Mouse (Mus musculus) adrenal gland, adult 8-10 months (tissue): ENCODE results near the gene Gpr34. TPM values are rescaled to one million over a fixed set of nuclear protein-coding genes. Genes with fewer than 3 reads are reported as not detected.

Source experiments
- DNase-seq: peaks from one replicate; pipeline ENCODE4 v3.0.0; 2022
- microRNA-seq, 2 experiments: library from miRNA; unstranded; fragments of <30 nt; microRNA quantifications; one replicate each; pipeline ENCODE4 v1.2.0; 2022
- total RNA-seq, 4 experiments: library from RNA; stranded (reverse); gene quantifications; 2 replicates each; pipeline ENCODE4 v1.2.4; 2022

The Gpr34 gene
- total RNA-seq, 4 experiments from 2014 or later = 1.0 to 4.6 (median 2.2) TPM

GRCm38 (mm10) chrX:13673001-13673400, 41.1 kb downstream of the Gpr34 start:
- DNase-seq = no peak

- no peak for DNase-seq
Measured at GRCm38 (mm10) chrX:13681748-13682147, 49.9 kb downstream of the Gpr34 start.

GRCm38 (mm10) chrX:13686589-13686988, 54.7 kb downstream of the Gpr34 start:
- DNase-seq = no peak

GRCm38 (mm10) chrX:13688356-13688755, 56.5 kb downstream of the Gpr34 start:
- no peak for DNase-seq

Small RNA genes lying within 50 kb of the gene (microRNA-seq; reads per million reads assigned to microRNA genes)
- 0 reads per million in 2 experiments for gene Gm25246

Other genes with a start within 250 kb of the Gpr34 start
- gene Nyx, start 166.0 kb upstream of the Gpr34 start, total RNA-seq = under 1 TPM; 0.26 to 0.40 (median 0.33) TPM
- gene Gpr82, start 29.3 kb downstream of the Gpr34 start, total RNA-seq = not detected
- gene Cask, start 219.3 kb downstream of the Gpr34 start, total RNA-seq = 10 to 100 TPM; 28.9 to 38.3 (median 33.7) TPM